Mouse (Mus musculus): ENCODE results near the gene Hoxd9. TPM values are rescaled to one million over a fixed set of nuclear protein-coding genes. Genes with fewer than 3 reads are reported as not detected.

Gene Hoxd9
- polyA plus RNA-seq, 1 experiment = not detected

DNA sequence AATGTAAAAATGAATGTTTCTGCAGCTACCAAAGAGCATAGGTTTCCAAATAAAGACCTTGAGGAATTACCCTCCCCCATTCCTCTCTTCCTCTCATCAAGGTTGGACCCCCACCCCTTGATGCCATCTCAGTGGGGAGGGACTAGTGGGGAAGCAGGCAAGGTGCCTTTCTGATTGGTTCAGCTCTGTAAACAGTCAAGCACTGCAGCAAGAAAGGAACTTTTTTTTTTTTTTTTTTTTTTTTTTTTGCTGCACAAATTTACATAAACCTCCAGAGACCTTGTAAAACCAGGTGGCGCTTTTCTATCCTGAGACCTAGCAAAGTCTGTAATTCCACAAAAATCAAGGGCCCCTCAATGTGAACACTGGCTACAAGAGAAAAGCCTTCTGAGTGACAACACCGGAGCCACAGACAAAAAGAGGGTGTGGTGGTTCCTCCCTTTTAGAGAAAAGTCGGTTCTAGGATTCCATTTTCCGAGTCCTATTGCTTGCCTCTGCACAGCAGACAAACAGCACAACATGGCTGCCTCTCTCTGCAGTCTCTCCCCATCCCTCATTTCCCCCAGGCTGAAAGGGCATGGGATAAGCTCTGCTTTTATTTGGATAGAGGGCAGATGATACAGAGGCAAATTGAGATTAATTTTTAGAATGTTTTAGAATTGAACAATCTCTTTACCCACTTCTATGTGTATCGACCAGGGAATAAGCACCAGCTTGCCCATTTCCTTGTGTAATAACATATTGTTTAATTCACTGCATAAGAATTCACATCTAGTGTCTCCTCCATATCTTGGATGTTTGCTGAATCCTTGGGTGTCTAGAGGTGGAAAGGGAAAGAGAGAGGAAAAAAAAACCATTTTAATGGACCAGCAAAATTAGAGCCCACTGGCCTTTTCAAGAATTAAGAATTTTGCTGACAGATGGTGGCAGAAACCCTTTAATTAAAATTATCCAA is 12.2 kb downstream of the Hoxd9 start:
- no peak for TF ChIP-seq POLR2A (IDR thresholded peaks at IDR 0.05; ENCODE audit: borderline replicate concordance, low read depth, low read length)
- no peak for TF ChIP-seq CTCF (IDR thresholded peaks at IDR 0.05; ENCODE audit: low read depth, low read length)
- H3K4me3 ChIP-seq (ENCODE audit: insufficient read depth, low read length) = no peak overlapping the region
- H3K4me1 ChIP-seq (ENCODE audit: control insufficient read depth, insufficient read depth, low read length) = no peaks in the 10 kb centered on the region
- H3K27ac ChIP-seq (ENCODE audit: insufficient read depth, low read depth, low read length) = no peak overlapping the region

- no peak for TF ChIP-seq CTCF (IDR thresholded peaks at IDR 0.05; ENCODE audit: low read depth, low read length)
- no peak for TF ChIP-seq POLR2A (IDR thresholded peaks at IDR 0.05; ENCODE audit: borderline replicate concordance, low read depth, low read length)
- Histone ChIP-seq H3K27ac (ENCODE audit: insufficient read depth, low read depth, low read length) (no peak overlapping the region), H3K4me1 (ENCODE audit: control insufficient read depth, insufficient read depth, low read length) (no peaks in the 10 kb centered on the region), H3K4me3 (ENCODE audit: insufficient read depth, low read length) (no peak overlapping the region)
These were observed 13.5 kb downstream of the Hoxd9 start for GRCm38 (mm10) chr2:74710929-74711543.

DNA sequence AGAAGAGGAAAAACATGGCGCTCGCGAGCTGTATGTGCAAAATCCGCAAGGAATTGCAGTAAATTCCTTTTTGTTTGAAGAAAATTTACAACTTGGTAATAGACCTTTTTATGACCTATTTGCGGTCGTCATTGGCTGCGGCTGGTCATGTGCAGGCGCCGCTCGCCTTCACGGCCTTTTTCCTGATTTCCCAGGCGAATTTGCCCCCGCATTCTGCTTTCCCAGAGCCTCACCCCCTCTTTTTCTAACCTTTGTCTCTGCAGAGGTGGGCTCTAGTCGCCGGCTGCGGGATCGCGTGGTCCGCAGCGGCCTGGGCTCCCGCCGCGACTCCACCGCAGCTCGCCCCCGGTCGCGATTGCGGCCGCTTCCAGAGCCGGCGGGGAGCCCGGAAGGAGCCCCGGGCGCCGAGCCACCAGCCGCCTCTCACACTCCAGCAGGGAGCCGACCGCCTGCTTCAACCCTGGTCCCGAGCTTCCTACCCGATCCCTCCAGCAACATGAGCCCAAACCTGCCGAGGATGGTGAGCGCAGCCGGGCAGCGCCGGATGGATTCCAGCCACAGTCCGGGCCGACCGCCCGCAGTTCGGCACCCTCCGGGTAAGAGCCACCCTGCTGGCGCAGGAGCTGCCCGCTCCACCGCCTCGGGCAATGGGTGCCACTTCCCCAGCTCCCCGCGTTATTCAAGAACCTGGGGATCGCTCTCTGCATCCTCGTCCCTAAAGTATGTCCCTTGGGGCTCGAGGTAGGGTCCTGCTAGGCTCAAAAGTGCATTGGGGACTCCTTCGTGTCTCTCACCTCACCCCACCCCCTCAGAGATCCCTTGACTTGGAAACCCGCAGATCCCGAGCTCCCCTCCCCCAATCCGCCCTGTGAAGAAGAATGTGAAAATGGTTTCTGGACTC is 14.4 kb downstream of the Hoxd9 start, which contains the start of the genes Hoxd3 and Hoxd4:
TSS of gene Hoxd3 (plus strand) at position 207 of the 901 bp plus-strand sequence.
TSS of gene Hoxd4 (plus strand) at position 209 of the 901 bp plus-strand sequence.
- Histone ChIP-seq H3K4me3 (ENCODE audit: insufficient read depth, low read length) (peak within 1 kb of the TSS; percentile 37), H3K27ac (ENCODE audit: insufficient read depth, low read depth, low read length) (no peak within 1 kb of the TSS), H3K4me1 (ENCODE audit: control insufficient read depth, insufficient read depth, low read length) (no peaks in the 10 kb centered on the region)

GRCm38 (mm10) chr2:74713239-74714150 is 16.0 kb downstream of the Hoxd9 start:
- Histone ChIP-seq H3K4me3 (ENCODE audit: insufficient read depth, low read length) (no peak overlapping the region), H3K27ac (ENCODE audit: insufficient read depth, low read depth, low read length) (no peak overlapping the region), H3K4me1 (ENCODE audit: control insufficient read depth, insufficient read depth, low read length) (no peaks in the 10 kb centered on the region)
- TF ChIP-seq POLR2A (IDR thresholded peaks at IDR 0.05; ENCODE audit: borderline replicate concordance, low read depth, low read length) (no peak), CTCF (IDR thresholded peaks at IDR 0.05; ENCODE audit: low read depth, low read length) (no peak)

More for the DNA sequence above, 14.4 kb downstream of the Hoxd9 start, which contains the start of the genes Hoxd3 and Hoxd4:
- TF ChIP-seq POLR2A (IDR thresholded peaks at IDR 0.05; ENCODE audit: borderline replicate concordance, low read depth, low read length) (no peak), CTCF (IDR thresholded peaks at IDR 0.05; ENCODE audit: low read depth, low read length) (no peak)

GRCm38 (mm10) chr2:74714156-74714789 is 16.7 kb downstream of the Hoxd9 start:
- H3K4me3 ChIP-seq (ENCODE audit: insufficient read depth, low read length) = no peak overlapping the region
- H3K4me1 ChIP-seq (ENCODE audit: control insufficient read depth, insufficient read depth, low read length) = no peaks in the 10 kb centered on the region
- TF ChIP-seq POLR2A (IDR thresholded peaks at IDR 0.05; ENCODE audit: borderline replicate concordance, low read depth, low read length) (no peak), CTCF (IDR thresholded peaks at IDR 0.05; ENCODE audit: low read depth, low read length) (no peak)
- H3K27ac ChIP-seq (ENCODE audit: insufficient read depth, low read depth, low read length) = no peak overlapping the region

- no peaks in the 10 kb centered on the region for H3K4me1 ChIP-seq (ENCODE audit: control insufficient read depth, insufficient read depth, low read length)
- TF ChIP-seq POLR2A (IDR thresholded peaks at IDR 0.05; ENCODE audit: borderline replicate concordance, low read depth, low read length) (no peak), CTCF (IDR thresholded peaks at IDR 0.05; ENCODE audit: low read depth, low read length) (no peak)
- H3K27ac ChIP-seq (ENCODE audit: insufficient read depth, low read depth, low read length) = no peak overlapping the region
- no peak overlapping the region for H3K4me3 ChIP-seq (ENCODE audit: insufficient read depth, low read length)
These were observed 17.4 kb downstream of the Hoxd9 start for GRCm38 (mm10) chr2:74714881-74715280.

- Histone ChIP-seq H3K27ac (ENCODE audit: insufficient read depth, low read depth, low read length) (no peak overlapping the region), H3K4me3 (ENCODE audit: insufficient read depth, low read length) (no peak overlapping the region)
These were observed 18.1 kb downstream of the Hoxd9 start for GRCm38 (mm10) chr2:74715504-74716241.

More at GRCm38 (mm10) chr2:74715504-74716241, 18.1 kb downstream of the Hoxd9 start:
- TF ChIP-seq POLR2A (IDR thresholded peaks at IDR 0.05; ENCODE audit: borderline replicate concordance, low read depth, low read length) (no peak), CTCF (IDR thresholded peaks at IDR 0.05; ENCODE audit: low read depth, low read length) (peak; percentile 61)
- H3K4me1 ChIP-seq (ENCODE audit: control insufficient read depth, insufficient read depth, low read length) = no peaks in the 10 kb centered on the region
